Mouse (Mus musculus) spleen, postnatal 10 days (tissue): ENCODE measurements around the gene Pex14.
"Not testable (repeated sequence)": the region's sequence is repeated elsewhere in the genome, so short reads cannot be mapped to it uniquely, and the experiment has no call there.

Experiments used
- DNase-seq, 2 experiments: peaks; one replicate each; pipeline ENCODE4 v3.0.0; 2021 to 2022; ENCODE audit warnings: low spot score in 2 of 2

Pex14 gene

DNA sequence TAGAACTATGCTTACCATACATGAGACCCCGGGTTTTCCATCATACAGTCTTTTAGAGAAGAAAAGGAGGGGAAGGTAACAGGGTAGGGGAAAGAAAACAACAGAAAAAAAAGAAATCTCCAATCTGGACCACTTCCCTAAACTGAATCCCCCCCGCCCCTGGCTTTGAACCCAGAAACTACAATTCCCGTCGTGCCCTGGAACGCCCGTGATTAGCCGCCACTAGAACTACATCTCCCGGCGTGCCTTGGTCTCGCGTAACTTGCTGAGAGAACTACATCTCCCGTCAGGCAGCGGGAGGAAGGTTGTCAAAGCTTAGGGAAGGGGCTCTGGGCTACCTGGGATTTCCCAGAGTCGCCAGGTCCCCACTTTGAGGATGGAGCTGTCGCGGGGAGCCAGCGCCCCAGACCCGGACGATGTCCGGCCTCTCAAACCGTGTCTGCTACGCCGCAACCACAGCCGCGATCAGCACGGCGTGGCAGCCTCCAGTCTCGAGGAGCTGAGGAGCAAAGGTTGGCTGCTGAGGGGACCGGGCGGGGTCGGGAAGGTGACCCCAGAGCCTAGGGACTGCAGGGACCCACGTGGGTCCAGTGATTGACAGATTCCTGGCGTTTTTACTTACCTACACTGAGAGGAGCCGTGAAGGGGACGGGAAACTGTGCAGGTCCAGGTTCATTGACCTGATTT, 4.3 kb upstream of the Pex14 start, which contains the start of gene Dffa:
TSS of gene Dffa (plus strand) at position 272 of the 687 bp plus-strand sequence.
- DNase-seq = peak; percentile 86 to 94

- DNase-seq = no peak
These were observed 1.8 kb upstream of the Pex14 start for GRCm38 (mm10) chr4:149101456-149101855.

GRCm38 (mm10) chr4:149100449-149100848, 773 bp upstream of the Pex14 start:
- DNase-seq = not testable (repeated sequence)

GRCm38 (mm10) chr4:149098571-149098970, 1.1 kb downstream of the Pex14 start:
- DNase-seq = no peak

GRCm38 (mm10) chr4:149097956-149098355, 1.7 kb downstream of the Pex14 start:
- DNase-seq = no peak

GRCm38 (mm10) chr4:149091364-149091763, 8.3 kb downstream of the Pex14 start:
- DNase-seq = no peak

GRCm38 (mm10) chr4:149085381-149085780, 14.3 kb downstream of the Pex14 start:
- no peak for DNase-seq

DNA sequence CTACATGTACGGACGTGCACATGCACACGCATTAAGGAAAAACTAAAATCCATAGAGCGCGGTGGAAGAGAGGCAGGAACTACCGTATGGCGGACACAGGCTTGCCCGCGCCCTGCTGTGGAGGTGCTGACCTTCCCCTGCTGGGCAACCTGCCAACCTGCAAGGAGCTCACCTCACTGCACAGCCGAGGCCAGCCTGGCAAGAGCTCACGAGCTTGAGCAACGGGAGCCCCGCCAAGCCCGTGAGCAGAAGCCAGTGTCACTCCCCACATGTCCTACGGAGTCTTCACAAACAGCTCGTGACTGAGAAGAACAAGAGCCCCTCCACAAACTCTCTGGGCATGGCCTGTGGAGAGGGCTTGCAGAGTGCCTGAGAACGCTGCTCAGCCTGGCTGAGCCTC, 18.1 kb downstream of the Pex14 start:
- no peak for DNase-seq

DNA sequence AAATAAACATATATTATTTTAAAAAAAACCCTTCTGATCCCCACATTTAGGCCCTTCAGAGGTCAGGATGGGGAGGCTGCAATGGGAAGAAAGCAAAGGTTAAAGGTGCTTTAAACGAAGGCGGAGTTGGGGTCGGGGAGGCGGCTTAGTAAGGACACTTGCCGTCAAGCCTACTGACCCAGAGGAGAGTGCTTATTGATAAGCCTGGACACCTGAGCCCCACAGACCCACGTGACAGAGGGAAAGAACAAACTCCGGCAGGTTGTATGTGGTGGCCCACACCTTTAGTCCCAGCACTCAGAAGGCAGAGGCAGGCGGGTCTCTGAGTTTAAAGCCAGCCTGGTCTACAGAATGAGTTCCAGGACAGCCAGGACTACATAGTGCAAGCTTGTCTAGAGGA, 19.6 kb downstream of the Pex14 start:
- DNase-seq = no peak

- no peak for DNase-seq
These were observed 20.0 kb downstream of the Pex14 start for GRCm38 (mm10) chr4:149079629-149080028.

GRCm38 (mm10) chr4:149078261-149078660, 21.4 kb downstream of the Pex14 start:
- no peak for DNase-seq

- DNase-seq = peak; percentile 44 to 78
These were observed 23.7 kb downstream of the Pex14 start for GRCm38 (mm10) chr4:149075871-149076575.

GRCm38 (mm10) chr4:149075073-149075472, 24.6 kb downstream of the Pex14 start:
- no peak for DNase-seq

DNA sequence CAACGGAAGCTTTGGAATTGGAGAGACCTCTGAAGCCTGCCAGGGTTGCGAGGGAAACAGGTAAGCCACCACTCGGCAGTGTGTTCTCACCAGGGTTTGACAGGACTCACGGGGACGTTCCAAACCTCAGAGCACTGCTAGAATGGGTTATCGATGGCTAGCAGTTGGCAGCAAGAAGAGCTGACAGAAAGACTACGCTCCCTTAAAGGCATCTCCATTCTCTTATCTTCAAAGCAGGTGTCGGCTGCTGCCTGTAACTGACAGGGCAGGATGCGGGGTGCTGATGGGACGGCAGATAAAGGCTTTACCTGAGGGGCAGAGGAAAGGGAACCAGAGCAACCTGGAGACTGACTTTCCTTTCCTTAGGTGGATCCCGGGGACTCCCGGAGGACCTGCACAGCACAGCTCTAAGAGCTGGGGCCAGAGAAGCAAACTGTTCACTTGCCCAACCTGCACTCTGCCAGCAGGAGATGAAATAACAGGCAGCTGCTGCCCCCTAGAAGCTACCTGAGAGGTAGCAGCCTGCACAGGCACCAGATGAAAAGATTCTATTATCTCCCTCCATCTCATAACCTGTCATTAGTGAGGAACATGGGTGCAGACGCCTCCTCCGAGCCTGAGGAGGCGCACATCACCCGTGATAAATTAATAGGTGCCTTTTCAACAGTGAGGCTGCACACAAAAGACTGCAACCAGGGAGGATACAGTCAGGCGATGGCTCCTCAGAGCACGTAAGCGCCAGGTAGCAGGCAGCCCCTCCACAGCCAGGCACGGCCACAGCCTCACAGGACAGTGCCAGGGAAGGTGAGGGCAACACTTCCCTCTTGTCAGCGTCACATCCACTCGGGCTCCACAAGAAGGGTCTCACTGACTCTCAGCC, 32.8 kb downstream of the Pex14 start:
- no peak for DNase-seq

GRCm38 (mm10) chr4:149064061-149064854, 35.4 kb downstream of the Pex14 start:
- DNase-seq = no peak

DNA sequence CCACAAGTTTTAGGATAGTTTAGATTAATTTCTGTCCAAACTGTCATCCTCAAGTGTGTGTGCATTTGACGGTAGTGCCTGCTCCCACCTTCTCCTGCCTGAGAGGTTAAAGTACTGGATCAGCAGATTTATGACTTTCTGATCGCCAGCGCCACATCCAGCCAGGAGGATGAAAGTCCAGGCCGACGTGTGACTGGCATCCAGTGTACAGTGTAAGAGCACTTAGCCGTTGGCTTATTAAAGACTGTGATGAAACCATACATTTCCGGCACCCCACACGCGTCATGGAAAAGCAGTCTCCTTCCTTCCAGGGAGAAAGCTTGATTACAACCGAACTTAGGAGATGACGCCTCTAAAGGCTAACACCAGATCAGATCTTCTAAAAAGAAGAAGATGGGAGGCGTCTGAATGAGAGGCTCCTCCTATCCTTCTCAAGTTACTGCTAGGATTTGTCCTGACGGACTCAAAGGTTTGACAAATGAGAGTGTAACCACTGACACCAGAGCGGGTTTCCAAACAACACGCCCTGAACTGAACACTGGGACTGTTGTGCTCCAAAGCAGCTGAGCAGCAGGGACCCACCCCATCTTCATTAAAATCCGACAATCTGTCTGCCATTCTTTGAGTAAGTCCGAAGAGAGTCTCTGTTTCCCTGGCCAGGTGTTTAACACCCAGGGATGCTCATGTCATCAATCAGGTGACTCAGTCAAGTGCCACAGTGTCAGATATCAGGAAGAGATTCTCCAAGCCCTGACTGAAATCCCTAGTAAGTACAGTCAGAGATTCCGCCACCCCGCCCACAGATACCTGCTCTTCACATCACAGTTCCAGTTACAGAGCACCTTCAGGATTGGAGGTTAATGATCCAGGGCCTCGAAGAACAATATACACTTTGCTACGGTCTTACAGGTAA, 37.0 kb downstream of the Pex14 start:
- no peak for DNase-seq

DNA sequence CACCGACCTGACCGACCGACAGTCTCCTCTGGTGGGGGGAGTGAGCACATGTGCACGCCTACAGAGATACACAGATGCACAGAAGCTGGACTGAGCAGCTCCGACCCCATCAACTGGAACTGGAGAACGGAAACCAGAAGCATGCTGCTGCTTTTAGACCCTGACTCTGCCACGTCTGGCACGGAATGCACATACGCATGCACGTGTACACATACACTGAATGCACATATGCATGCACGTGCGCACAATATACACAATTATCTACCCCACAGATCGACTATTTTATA, 38.3 kb downstream of the Pex14 start:
- DNase-seq = no peak

- no peak for DNase-seq
These were observed 38.9 kb downstream of the Pex14 start for GRCm38 (mm10) chr4:149060621-149061431.

GRCm38 (mm10) chr4:149059713-149060112, 40.0 kb downstream of the Pex14 start:
- DNase-seq = no peak

- no peak for DNase-seq
These were observed 41.4 kb downstream of the Pex14 start for GRCm38 (mm10) chr4:149058298-149058697.
